Mouse (Mus musculus): Measurements from ENCODE around the gene Clec2l.

- no peak for TF ChIP-seq POLR2A (IDR thresholded peaks at IDR 0.05; ENCODE audit: insufficient read depth, low read depth, low read length)
- TF ChIP-seq CTCF (IDR thresholded peaks at IDR 0.05), result no peak
Measured at GRCm38 (mm10) chr6:38719229-38719628, 56.4 kb downstream of the Clec2l start.
